Mouse (Mus musculus): ENCODE results near the gene Gm28048.
A peak's percentile ranks its signal among the peaks of the same experiment; 100 is the strongest.

- TF ChIP-seq CTCF (IDR thresholded peaks at IDR 0.05; ENCODE audit: low read depth) (no peak), EP300 (IDR thresholded peaks at IDR 0.05; ENCODE audit: low read depth) (peak; percentile 74)
Measured at GRCm38 (mm10) chr11:22846960-22847731, 134.7 kb downstream of the Gm28048 start.

Data from liver, embryonic 14.5 days (tissue).